Mouse (Mus musculus): Measurements from ENCODE around the gene Ss18l1.

Gene Ss18l1

GRCm38 (mm10) chr2:180086637-180087027 lies 44.3 kb downstream of the Ss18l1 start:
- no peak for DNase-seq (ENCODE audit: low read depth)

DNA sequence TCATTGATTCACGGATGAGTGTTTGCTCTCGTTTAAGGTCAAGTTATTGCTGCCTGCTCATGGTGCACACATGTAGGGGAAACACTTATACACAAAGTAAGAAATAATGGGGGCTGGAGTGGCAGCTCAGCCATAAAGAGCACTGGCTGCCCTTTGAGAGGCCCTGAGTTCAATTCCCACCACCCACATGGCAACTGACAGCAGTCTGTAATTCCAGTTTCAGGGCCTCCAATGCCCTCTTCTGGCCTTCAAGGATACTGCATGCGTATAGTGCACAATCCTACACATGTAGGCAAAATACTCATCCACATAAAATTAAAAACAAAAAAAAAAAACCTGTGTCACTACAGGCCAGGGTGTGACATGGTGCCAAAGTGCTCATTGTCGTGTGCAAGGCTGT lies 45.2 kb downstream of the Ss18l1 start:
- DNase-seq (ENCODE audit: low read depth): no peak

DNA sequence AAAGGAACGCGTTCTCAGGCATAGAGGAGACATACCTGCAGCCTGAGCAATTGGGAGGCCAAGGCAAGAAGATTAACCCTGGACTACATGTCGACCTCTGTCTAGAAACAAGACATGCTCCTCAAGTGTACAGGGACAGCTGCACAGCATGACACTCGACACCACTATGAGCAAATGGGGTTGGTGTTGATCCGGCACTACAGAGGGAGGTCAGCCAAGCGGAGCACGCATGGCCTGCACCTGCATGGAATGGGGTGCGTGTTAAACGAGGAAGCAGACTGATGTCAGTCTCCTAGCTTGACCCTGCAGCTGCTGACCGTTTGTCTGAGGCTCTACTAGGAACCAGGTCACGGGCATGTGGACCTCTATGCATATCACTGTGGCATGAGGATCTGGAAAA lies 48.0 kb downstream of the Ss18l1 start:
- no peak for DNase-seq (ENCODE audit: low read depth)

DNA sequence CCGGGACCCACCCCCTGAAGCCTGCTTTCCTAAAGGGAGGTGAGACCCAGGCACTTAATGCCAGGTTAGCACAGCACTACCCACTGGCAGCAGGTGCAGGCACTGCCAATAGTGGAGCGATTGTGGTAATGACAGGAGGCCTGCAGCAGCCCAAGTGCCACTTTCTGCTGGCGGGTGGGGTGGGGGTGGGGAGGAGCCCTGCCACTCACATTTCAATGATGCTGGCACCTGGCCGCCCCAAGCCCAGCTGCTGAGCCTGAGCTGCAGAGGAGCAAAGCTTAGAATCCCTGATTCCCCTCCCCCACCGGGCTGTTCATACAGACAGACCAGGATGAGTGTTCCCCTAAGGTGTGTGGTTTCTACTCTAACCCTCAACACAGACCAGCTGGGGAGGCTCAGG lies 53.4 kb downstream of the Ss18l1 start:
- DNase-seq (ENCODE audit: low read depth): no peak

- DNase-seq (ENCODE audit: low read depth): no peak
These were observed 55.3 kb downstream of the Ss18l1 start for GRCm38 (mm10) chr2:180097585-180097984.

DNA sequence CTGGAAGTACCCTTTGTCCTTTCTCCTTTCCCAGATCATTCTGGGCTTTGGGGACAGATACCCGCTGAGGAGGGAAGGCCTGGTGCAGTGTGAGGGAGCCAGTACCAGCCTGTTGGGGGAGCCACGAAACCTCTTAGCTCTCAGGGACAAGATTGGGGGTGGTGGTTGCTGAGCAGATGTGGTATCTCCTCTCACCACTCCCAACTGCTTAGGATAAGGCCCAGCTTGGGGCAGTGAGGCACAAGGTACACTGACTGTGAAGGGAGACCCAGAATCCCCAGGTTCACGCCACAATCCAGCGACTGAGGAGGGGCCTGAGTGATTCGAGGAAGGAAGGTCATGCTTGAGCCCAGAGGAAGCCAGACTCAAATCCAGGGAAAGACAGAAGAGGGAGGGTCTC lies 55.9 kb downstream of the Ss18l1 start:
- no peak for DNase-seq (ENCODE audit: low read depth)

DNA sequence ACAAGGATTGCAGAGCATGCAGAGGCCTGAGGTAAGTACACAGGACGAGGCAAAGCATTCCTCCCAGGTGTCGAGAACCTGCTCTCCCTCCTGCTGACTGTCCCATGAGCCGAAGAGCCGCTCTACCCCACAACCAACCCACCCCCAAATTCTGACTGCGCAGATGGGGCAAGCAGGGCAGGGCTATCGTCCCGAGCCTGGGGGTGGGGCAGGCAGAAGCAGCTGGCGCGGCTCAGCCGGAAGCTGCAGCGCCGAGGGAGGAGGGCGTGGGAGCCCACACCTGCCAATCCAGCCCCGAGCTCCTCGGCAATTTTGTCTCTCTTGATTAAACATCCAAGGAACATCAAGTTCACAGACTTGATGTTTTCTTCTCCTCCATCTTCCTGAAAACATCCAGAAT lies 57.2 kb downstream of the Ss18l1 start:
- no peak for DNase-seq (ENCODE audit: low read depth)

GRCm38 (mm10) chr2:180103151-180103977 lies 61.1 kb downstream of the Ss18l1 start:
- DNase-seq (ENCODE audit: low read depth): no peak

- no peak for DNase-seq (ENCODE audit: low read depth)
These were observed 61.8 kb downstream of the Ss18l1 start, which contains the start of gene Hrh3 for GRCm38 (mm10) chr2:180103978-180104658. Gene Hrh3, minus strand, starts transcription at chr2:180104488.

DNA sequence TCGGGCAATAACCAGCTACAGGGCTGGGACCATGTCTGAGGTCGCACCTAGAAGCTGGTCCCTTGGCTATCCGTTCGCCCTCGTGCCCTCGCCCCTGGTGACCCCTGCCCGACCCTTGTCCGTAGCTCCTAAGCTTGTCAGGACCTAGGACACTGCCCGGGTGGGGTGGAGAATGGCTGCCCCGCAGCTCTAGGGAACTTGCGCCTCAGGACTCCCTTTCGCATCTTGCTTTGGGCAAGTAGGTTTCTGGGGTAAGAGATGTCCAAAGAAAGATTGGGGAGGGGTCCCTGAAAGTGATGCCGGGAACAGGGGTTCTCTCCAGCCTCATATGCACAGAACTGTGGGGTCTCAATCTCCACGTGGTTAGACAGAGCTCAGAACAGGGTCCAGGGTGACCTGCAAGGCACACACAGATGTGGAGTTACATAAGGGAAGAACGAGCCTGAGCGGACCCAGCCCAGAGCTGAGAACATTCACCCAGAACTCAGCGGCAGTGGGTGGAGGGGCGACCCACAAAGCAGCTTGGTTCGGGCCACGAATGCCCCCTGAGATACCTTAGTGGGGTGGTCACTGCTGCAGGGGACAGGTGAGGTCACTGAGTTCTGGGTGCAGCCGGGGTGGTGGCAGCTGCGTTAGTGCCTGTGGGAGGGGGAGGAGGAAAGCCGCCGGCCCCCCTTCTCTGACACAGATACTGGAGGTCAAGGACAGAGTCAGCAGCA lies 62.5 kb downstream of the Ss18l1 start:
- DNase-seq (ENCODE audit: low read depth): no peak

GRCm38 (mm10) chr2:180105441-180106190 lies 63.3 kb downstream of the Ss18l1 start:
- DNase-seq (ENCODE audit: low read depth): no peak

GRCm38 (mm10) chr2:180107081-180107480 lies 64.8 kb downstream of the Ss18l1 start:
- DNase-seq (ENCODE audit: low read depth): no peak

- no peak for DNase-seq (ENCODE audit: low read depth)
These were observed 66.0 kb downstream of the Ss18l1 start for GRCm38 (mm10) chr2:180108285-180108684.

DNA sequence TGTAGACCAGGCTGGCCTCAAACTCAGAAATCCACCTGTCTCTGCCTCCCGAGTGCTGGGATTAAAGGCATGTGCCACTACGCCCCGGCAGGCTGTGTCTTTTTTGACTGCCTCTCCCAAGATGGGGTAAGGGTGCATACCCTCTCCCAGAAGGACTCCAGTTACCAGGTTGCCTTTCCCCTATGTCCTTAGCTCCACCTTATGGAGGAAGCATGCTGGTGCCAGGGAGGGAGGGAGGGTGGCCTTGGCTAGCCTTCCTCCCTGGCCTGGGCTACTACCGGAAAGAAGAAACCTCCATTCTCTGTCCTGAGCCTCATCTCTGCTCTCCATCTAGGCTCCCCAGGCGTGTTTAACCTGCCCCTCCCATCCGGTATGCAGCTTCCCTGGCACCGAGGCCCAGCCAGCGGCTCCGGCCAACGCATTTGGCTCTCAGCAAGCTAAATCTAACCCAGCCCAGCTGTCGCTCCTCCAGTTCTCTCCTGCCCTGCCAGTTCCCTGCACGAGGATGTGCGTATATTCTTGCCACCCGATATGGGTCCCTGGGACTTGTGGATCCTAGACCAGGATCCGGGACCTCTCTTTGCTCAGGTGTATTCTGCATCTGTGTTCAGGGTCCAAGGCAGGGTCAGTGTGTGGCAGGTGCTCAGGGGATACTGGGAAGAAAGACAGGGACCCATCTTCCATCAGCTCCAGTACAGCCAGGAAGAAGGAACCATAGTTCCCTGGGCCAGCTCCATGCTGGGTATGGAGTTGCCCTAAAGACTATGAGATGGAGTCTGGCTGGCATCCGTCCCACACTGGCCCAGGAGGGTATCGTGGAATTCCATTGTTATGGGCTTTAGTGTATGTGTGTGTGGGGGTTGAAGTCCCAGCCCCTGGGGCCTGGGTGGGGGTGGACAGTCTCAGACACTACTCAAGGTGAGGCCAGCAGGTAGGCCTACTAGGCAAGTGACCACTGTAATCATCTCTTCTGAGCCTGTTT lies 71.9 kb downstream of the Ss18l1 start:
- no peak for DNase-seq (ENCODE audit: low read depth)

- no peak for DNase-seq (ENCODE audit: low read depth)
These were observed 73.0 kb downstream of the Ss18l1 start for GRCm38 (mm10) chr2:180115279-180115678.

DNA sequence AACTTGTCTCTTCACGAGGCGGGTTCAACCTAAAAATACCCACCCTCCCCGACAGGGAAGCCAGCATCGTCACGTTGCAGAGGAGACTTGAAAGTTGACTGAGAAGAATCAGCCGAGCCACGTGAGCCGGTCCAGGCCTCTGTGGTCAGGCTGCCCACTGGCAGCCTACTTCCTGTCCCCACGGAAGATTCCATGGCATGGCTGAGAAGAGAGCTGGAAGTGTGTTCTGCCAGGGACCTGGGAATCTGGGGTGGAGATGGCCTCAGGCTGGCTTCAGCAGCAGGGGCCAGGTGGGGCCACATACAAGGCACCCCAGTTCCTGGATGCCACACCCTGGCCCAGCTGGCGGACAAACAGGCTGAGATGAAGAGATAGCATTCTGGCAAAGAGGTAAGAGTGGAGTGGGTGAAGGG lies 73.8 kb downstream of the Ss18l1 start:
- DNase-seq (ENCODE audit: low read depth): no peak

- DNase-seq (ENCODE audit: low read depth): no peak
These were observed 74.6 kb downstream of the Ss18l1 start for GRCm38 (mm10) chr2:180116741-180117484.

DNA sequence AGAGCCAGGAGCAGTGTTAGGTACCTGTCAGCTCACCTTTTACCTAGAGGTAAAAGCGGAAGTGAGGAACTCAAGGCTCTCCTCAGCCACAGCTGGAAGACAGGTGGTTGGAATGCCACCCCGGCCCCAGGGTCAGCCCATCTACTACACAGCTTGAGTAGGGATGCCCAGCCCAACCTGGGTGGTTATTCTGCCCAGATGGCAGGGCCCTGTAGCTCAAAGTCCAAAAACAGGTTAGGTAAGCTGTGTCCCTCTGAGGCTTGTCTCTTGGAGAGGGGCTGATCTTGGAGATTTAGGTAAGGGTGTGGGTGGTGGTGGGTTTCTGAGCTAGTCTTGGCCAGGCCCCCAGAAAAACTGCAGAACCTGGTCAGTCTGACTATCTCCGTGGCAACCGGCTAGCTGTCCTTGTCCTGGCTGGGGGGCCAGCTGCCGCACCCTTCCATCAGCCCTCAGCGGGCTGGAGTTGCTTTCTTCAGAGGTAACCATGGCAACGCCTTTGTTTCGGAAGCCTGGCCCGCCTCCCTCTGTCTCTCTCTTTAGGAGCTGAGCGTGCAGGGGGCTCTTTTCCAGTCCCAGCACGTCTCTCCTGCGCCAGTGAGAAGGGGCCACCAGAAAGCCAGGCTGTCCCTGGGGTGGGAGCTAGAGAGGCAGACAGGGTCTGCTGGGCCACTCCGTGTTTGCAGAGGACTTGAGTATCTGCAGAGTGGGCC lies 75.3 kb downstream of the Ss18l1 start:
- no peak for DNase-seq (ENCODE audit: low read depth)

DNA sequence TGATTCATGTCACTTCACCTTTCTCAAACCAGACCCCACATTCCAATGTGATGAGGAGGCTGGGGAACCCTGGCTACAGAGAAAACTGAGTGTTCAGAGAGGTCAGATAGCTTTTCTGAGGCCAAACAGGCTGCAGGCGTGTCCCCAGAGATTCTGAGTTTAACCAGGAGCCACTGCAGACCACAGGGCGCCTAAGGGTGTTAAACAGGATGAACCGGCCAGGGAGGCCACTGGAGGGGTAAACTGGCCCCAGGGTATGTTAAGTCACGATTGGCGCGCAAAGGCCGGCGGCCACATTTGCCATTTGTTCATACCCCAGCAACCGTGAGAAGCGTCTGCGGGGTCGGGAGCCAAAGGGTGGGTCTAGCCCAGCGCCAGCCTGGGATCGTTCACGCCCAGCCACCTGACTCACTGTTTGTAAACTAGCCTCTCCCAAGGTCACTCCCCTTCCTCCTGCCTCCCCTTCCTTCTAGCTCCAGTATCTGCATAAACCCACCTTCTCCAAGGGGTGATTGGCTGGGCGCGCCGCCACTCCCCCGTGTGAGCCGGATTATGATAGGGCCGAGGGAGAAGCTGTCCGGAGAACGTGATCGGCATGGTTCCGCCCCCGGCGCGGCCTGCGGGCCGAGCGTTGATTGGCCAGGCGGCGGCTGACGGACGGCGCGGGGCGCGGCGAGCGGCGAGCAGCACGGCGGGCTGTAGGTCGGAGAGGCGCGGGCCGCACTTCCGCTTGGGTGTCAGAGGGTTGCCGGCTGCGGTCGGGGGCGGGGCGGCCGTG lies 76.5 kb downstream of the Ss18l1 start, which contains the start of gene Osbpl2:
Osbpl2 (plus strand) TSS at position 646 of the 778 bp plus-strand sequence.
- DNase-seq (ENCODE audit: low read depth): peak; percentile 97
